Mouse (Mus musculus) layer of hippocampus, adult 6 months (tissue): Measurements from ENCODE around the gene Tepp. TPM values are rescaled to one million over a fixed set of nuclear protein-coding genes. Genes with fewer than 3 reads are reported as not detected.

Source experiments
- long read RNA-seq, 2 experiments: library from polyadenylated mRNA; unstranded; transcript quantifications; one replicate each; pipeline ENCODE4 v2.0.0; 2019 to 2020
- polyA plus RNA-seq: library from polyadenylated mRNA; unstranded; fragments of <200 nt; fragmentation: Nextera tagmentation; gene quantifications from 2 replicates; pipeline ENCODE4 v1.2.3, GENCODE M21; 2021

Tepp gene
- polyA plus RNA-seq = not detected in 2 replicates
- long read RNA-seq, experiment 1 = 0 reads
- long read RNA-seq, experiment 2 = 0 reads

GRCm38 (mm10) chr8:95310342-95310970 lies at the start of gene Tepp:
Gene Tepp, plus strand, starts transcription at chr8:95310566.

DNA sequence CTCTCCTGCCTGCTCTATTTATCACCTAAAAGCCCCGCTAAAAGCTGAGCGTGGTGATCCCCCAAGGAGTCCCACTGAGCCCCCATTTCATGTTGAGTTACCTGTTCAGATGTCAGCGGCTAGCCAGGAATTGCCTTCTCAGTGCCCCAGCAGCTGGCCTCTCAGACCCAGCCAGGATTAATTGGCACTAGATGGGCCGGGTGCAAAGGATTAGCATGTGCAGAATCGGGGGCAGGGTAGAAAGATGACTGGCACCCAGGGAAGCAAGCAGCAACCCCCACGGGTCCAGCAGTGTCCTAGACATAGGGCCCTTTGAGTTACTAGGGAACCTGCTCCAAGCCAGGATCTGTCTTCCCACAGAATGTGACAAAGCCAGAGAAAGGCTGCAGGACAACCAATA lies 3.9 kb upstream of the Tepp start, which contains the start of gene Cngb1:
Gene Cngb1 (minus strand): TSS at position 155 of the 400 bp plus-strand sequence.

GRCm38 (mm10) chr8:95331720-95332436 lies 21.5 kb downstream of the Tepp start, which contains the start of the genes Zfp319 and Usb1:
Gene Zfp319, minus strand, starts transcription at chr8:95331950.
Gene Usb1, plus strand, starts transcription at chr8:95332284.

DNA sequence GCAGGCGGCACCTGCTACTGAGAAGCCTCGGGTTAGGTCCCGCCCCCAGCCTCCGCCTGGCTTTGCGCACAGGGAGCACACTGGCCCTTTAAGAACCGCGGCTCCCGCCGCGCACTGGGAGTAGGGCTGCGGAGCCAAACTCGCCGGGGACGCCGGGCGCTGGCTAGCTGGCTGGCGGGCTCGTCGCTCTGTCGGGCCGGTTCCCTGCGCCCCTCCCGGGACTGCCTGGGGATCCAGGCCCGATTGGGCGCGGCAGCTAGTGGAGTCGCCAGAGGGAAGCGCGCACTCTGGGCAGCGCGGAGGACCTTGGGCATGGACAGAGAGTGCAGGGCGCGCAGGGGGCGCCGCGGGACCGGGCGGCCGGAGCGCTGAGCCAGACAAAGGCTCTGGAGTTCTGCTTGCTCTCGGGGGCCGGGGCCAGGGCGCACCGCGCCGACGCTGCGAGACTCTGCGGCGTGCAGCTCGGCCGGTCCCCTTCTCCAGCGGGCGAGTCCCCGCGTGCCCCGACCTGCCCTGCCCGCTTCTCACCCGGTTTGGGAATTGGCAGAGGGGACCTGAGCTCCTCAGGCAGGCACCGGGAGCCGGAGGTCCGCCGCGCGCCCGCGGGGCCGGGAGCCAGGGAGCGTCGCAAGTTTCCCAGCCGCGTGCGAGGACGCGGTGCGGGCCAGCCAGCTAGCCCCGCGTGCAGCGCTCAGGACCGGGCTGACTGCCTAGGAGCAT lies 41.9 kb downstream of the Tepp start, which contains the start of gene Mmp15:
Gene Mmp15 (plus strand): TSS at position 118 of the 720 bp plus-strand sequence.

Other genes starting within 250 kb of the Tepp start
- gene Katnb1, start 229.4 kb upstream of the Tepp start, polyA plus RNA-seq = 22.7 and 23.8 TPM in 2 replicates
- gene Kifc3, start 107.8 kb upstream of the Tepp start, polyA plus RNA-seq = 12.0 and 13.0 TPM in 2 replicates
- gene Cngb1, start 4.0 kb upstream of the Tepp start, polyA plus RNA-seq = 0.09 and 0.16 TPM in 2 replicates
- 4.5 and 5.7 TPM in 2 replicates for gene Zfp319, start 21.4 kb downstream of the Tepp start, polyA plus RNA-seq
- 10.0 and 12.0 TPM in 2 replicates for gene Usb1, start 21.7 kb downstream of the Tepp start, polyA plus RNA-seq
- 2.0 and 2.6 TPM in 2 replicates for gene Mmp15, start 41.7 kb downstream of the Tepp start, polyA plus RNA-seq
- gene Cfap20, start 124.3 kb downstream of the Tepp start, polyA plus RNA-seq = 117 and 118 TPM in 2 replicates
- 4.3 and 6.1 TPM in 2 replicates for gene Csnk2a2, start 179.5 kb downstream of the Tepp start, polyA plus RNA-seq
- gene Ccdc113, start 223.5 kb downstream of the Tepp start, polyA plus RNA-seq = 5.5 and 11.5 TPM in 2 replicates